Mouse (Mus musculus) testis, postnatal 14 days (tissue): ENCODE results near the gene Gm10570.

Experiments
- DNase-seq: peaks from one replicate; pipeline ENCODE4 v3.0.0; 2021; ENCODE audit warnings: low spot score

Gm10570 gene

GRCm38 (mm10) chr4:130308231-130309081 is at the start of gene Gm10570, which contains the start of gene Fabp3:
Gm10570 (minus strand) TSS chr4:130308674.
Fabp3 (plus strand) TSS chr4:130308595.
- no peak for DNase-seq

- no peak for DNase-seq
Observed at GRCm38 (mm10) chr4:130357946-130358345, 49.5 kb upstream of the Gm10570 start.

GRCm38 (mm10) chr4:130352588-130352987 is 44.1 kb upstream of the Gm10570 start:
- no peak for DNase-seq

GRCm38 (mm10) chr4:130350690-130351422 is 42.4 kb upstream of the Gm10570 start:
- DNase-seq, result no peak

DNA sequence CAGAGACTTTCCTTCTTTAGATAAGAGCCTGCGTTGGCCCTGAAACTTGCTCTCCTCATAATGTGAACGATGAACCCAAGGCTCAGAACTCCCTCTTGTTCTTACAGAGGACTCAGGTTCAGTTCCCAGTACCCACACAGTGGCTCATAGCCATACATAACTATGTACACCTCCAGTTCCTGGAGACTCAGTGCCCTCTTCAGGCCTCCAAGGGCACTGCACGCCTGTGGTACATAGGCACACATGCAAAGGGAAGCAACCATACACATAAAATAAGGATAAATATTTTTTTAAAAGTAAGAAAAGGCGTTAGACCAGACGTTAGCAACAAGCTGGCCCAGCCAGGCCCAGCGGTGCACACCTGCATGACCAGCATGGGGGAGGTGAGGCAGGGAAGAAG is 41.2 kb upstream of the Gm10570 start:
- no peak for DNase-seq

DNA sequence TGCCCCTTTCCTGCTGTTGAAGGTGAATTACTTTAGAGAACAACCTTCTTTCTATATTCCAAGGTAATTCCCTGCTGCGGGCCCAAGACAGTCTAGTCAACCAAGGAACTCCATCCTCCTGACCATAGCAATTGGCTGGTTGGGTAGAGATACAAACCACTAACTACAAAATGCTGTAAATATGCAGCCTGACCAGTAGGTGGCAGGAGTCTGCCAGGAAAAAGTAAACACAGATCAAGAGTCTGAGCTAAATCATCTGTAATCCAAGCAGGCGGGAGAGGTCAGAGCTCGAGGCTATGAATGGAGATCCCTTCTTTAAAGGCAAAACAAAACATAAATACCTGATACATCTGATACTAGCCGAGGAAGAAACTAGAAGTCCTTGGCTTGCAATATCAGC is 33.2 kb upstream of the Gm10570 start:
- no peak for DNase-seq

GRCm38 (mm10) chr4:130335867-130336266 is 27.4 kb upstream of the Gm10570 start:
- no peak for DNase-seq

GRCm38 (mm10) chr4:130327366-130327765 is 18.9 kb upstream of the Gm10570 start:
- DNase-seq, result no peak

GRCm38 (mm10) chr4:130325446-130325845 is 17.0 kb upstream of the Gm10570 start:
- DNase-seq, result no peak

GRCm38 (mm10) chr4:130323607-130324006 is 15.1 kb upstream of the Gm10570 start:
- no peak for DNase-seq

GRCm38 (mm10) chr4:130323165-130323564 is 14.7 kb upstream of the Gm10570 start:
- DNase-seq, result no peak

GRCm38 (mm10) chr4:130322567-130322966 is 14.1 kb upstream of the Gm10570 start:
- no peak for DNase-seq

- DNase-seq, result no peak
Observed at GRCm38 (mm10) chr4:130321640-130322039, 13.2 kb upstream of the Gm10570 start.

DNA sequence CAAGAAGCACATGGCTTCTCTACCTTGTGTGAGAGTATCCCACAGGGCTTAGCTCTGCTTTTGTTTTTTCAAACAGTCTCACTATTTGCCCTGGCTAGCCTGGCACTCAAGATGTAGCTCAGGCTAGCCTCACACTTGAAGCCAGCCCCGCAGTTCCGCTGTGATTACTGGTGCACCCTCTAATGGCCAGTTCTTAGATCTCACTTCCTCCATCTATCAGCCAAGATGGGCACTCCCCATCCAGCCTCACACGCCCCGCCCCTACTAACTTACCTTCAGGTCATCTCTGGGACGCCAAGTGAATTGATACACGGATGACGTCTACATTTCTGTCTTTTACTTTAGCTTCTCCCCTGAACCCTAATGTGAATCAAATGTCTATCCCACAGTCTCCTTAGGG is 11.1 kb upstream of the Gm10570 start:
- DNase-seq, result no peak

DNA sequence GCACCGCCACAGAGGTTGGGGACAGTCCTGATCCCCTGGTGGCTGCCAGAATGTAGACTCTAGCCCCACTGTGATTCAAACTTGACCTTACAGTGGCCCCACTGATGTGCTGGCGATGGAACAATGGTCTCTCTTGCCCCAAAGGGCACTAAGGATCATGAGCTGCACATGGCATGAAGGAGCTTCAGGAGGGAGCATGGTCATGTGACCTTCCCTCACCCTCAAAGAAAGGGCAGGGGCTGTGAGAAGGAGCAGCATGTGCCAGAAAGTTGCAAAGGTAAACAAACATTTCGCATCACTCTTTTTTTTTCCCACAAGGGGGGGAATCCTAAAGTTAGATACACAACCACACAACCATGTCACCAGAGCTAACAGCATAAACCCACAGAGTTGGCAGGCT is 9.6 kb upstream of the Gm10570 start:
- DNase-seq, result no peak

GRCm38 (mm10) chr4:130316691-130317090 is 8.2 kb upstream of the Gm10570 start:
- no peak for DNase-seq

GRCm38 (mm10) chr4:130315771-130316527 is 7.5 kb upstream of the Gm10570 start:
- DNase-seq, result no peak

- no peak for DNase-seq
Observed at GRCm38 (mm10) chr4:130313552-130313951, 5.1 kb upstream of the Gm10570 start.

DNA sequence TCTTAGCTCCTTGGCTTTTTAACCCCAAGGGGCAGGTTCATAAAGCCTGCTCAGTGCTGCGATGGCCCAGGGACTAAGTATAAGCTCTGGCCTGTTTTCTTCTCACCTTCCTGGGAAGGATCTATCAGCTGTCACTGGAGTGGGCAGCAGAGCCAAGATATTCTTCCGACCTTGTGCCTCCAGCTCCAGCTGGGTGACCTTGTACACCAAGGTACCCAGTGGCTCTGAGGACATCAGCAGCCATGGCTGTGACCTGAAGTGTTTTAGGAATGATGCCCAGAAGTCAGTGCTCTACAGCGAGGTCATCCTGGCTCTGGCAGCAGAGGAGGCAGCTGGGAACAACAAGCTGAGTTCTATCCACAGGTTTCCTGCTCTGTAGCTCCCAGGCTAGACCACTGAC is 4.1 kb upstream of the Gm10570 start:
- no peak for DNase-seq

DNA sequence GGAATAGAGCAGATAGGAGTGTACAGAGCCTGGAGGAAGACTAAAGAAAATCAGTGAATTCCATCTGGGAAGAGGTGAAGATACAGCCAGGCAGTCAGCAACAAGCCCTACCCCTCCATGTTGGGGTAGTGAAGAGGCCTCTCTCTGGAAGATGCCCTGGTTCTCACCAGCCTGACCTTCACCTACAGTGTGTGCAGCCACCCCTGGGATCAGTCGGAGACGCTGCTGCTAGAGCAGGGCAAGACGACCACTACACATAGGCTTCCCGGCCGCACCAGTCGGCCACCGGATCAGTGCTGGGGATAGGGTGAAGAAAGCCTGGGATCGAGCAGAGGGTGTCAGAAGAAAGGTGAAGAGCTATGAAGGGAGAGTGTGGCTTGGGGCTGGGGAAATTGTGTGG is 780 bp upstream of the Gm10570 start:
- DNase-seq, result no peak

GRCm38 (mm10) chr4:130307851-130308230 is 633 bp downstream of the Gm10570 start:
- peak; percentile 55 for DNase-seq

GRCm38 (mm10) chr4:130306796-130307630 is 1.5 kb downstream of the Gm10570 start:
- peak; percentile 64 for DNase-seq
